ENCODE assay signal across 8 mouse cellular contexts in the genomic region with DNA sequence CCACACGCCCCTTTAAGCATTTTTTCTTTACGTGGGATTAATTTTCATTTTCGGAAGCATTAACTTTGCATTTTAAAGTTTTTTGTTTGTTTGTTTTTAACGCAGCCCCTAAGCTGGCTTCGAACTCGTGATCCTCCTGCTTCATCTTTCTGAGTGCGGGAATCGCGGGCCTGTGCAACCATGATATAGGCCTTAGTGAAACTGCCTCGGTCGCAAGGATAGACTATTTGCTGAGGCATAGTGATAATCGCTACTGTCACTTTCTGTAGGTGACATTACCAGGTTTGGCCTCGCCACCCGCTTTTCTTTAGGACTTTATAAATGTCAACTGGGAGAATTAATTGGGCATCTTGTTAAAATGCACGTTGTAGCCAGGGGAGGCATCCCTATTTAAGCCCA. TPM values are rescaled to one million over a fixed set of nuclear protein-coding genes. Genes with fewer than 3 reads are reported as not detected.
A peak's percentile ranks its signal among the peaks of the same experiment; 100 is the strongest.
DNase-seq lines count a peak whose midpoint lies in the region; ATAC-seq and TF ChIP-seq lines count a peak whose summit lies in the region.

No protein-coding gene starts in this region.

- no peak for TF ChIP-seq CTCF in heart, adult 2 months (IDR thresholded peaks at IDR 0.05)
- TF ChIP-seq CTCF in CH12.LX (conservative IDR thresholded peaks at IDR 0.05 in 1 of 2, IDR thresholded peaks at IDR 0.05 in 1 of 2; ENCODE audit: low read depth in 2 of 2, low read length in 2 of 2), result no peak

- TF ChIP-seq EP300 in heart, adult 2 months (IDR thresholded peaks at IDR 0.05; ENCODE audit: insufficient read depth, low read depth, low read length), result no peak
- TF ChIP-seq EP300 in CH12.LX (IDR thresholded peaks at IDR 0.05; ENCODE audit: low read length), result no peak

- no peak for ATAC-seq in forebrain, embryonic 11.5 days (replicated peaks; ENCODE audit: low FRiP score)
- ATAC-seq in liver, embryonic 13.5 days (ENCODE audit: low read depth), result no peak
- no peak for ATAC-seq in inflammation-experienced regulatory T-cells, adult 6 months

- H3K9me3 ChIP-seq in CH12.LX (replicated peaks; ENCODE audit: low read length), result no peaks in the 10 kb centered on the region
- H3K9me3 ChIP-seq in forebrain, embryonic 11.5 days (ENCODE audit: control insufficient read depth, low read length), result no peaks in the 10 kb centered on the region
- H3K9me3 ChIP-seq in liver, embryonic 13.5 days (replicated peaks), result no peaks in the 10 kb centered on the region

- no peak for DNase-seq in heart, adult 2 months
- no peak for DNase-seq in heart, postnatal 36 days
- DNase-seq in CH12.LX (ENCODE audit: extremely low read depth), result peak; percentile 24
- DNase-seq in forebrain, embryonic 11.5 days (ENCODE audit: low spot score), result no peak
- no peak for DNase-seq in liver, embryonic 13.5 days
- DNase-seq in left cerebral cortex, adult 8-10 months (ENCODE audit: low spot score in 2 of 2), result no peak
- DNase-seq in cerebellum, postnatal 36 days, result no peak

- no peak for TF ChIP-seq POLR2A in heart, adult 2 months (IDR thresholded peaks at IDR 0.05; ENCODE audit: insufficient read depth, low read depth, low read length)
- TF ChIP-seq POLR2A in CH12.LX (IDR thresholded peaks at IDR 0.05; ENCODE audit: low read depth, low read length), result no peak

- no peak for TF ChIP-seq RAD21 in CH12.LX (IDR thresholded peaks at IDR 0.05; ENCODE audit: low read depth, low read length)

- 8% methylated on average over 15 of the region's 15 CpGs for WGBS in heart, adult 2 months
- 9% methylated on average over 15 of the region's 15 CpGs for WGBS in forebrain, embryonic 11.5 days
- 5% methylated on average over 15 of the region's 15 CpGs for WGBS in liver, embryonic 13.5 days (ENCODE audit: insufficient replicate concordance)

- peaks cover 2% of the 10 kb centered on the region for H3K4me1 ChIP-seq in heart, adult 2 months (ENCODE audit: control insufficient read depth, insufficient read depth, low read length)
- H3K4me1 ChIP-seq in CH12.LX (ENCODE audit: control insufficient read depth in 1 of 2, insufficient read depth in 2 of 2), result peaks cover 0 to 22% of the 10 kb centered on the region in 2 experiments; a peak in 3 of 4 replicates
- H3K4me1 ChIP-seq in forebrain, embryonic 11.5 days (replicated peaks; ENCODE audit: control insufficient read depth, insufficient read depth, low read length), result no peaks in the 10 kb centered on the region; the same call in 1 of the 2 replicates
- peaks cover 67% of the 10 kb centered on the region for H3K4me1 ChIP-seq in liver, embryonic 13.5 days (replicated peaks)

- peak overlapping the region; percentile 83; the same call in 1 of the 2 replicates for H3K4me2 ChIP-seq in CH12.LX (ENCODE audit: insufficient read depth, low read depth, poor library complexity, severe bottlenecking)
- peak overlapping the region; percentile 53 for H3K4me2 ChIP-seq in forebrain, embryonic 11.5 days (ENCODE audit: low read depth, low read length, severe bottlenecking)
- peak overlapping the region; percentile 85 for H3K4me2 ChIP-seq in liver, embryonic 13.5 days

- intact Hi-C loops in heart, adult 2 months (cut with DNase I), result loop anchor here (5.0 kb wide), 1 partner anchor 151 kb away; no protein-coding TSS in a partner anchor
- intact Hi-C loops in heart, postnatal 36 days (cut with DNase I), result no loop called here

- H3K9ac ChIP-seq in heart, adult 2 months (ENCODE audit: low read depth, low read length), result peak overlapping the region; percentile 91
- peak overlapping the region; percentile 78 for H3K9ac ChIP-seq in CH12.LX (ENCODE audit: insufficient read depth, low read depth)
- peak overlapping the region; percentile 80 for H3K9ac ChIP-seq in forebrain, embryonic 11.5 days (ENCODE audit: low read length)
- peak overlapping the region; percentile 95 for H3K9ac ChIP-seq in liver, embryonic 13.5 days

- dilution Hi-C loops in CH12.LX (cut with MboI; ENCODE audit: extremely low pct_ligation_motif_present, extremely low pct_unique_long_range_greater_than_20kb, low sequenced_read_pairs), result no loop called here

- H3K4me3 ChIP-seq in heart, adult 2 months, result peak overlapping the region; percentile 79
- peak overlapping the region; percentile 69 to 95 (median 87) for H3K4me3 ChIP-seq in CH12.LX (replicated peaks in 1 of 3; ENCODE audit: low read depth in 2 of 3, low read length in 2 of 3, poor library complexity in 1 of 3)
- H3K4me3 ChIP-seq in forebrain, embryonic 11.5 days (ENCODE audit: low read depth, low read length), result peak overlapping the region; percentile 66
- peak overlapping the region; percentile 91 for H3K4me3 ChIP-seq in liver, embryonic 13.5 days (replicated peaks)

- in situ Hi-C loops in CH12.LX (cut with MboI; ENCODE audit: low pct_ligation_motif_present, low pct_unique_long_range_greater_than_20kb, low sequenced_read_pairs), result loop anchor here (5.0 kb wide), 1 partner anchor 36 kb away; no protein-coding TSS in a partner anchor

- H3K79me2 ChIP-seq in heart, adult 2 months (replicated peaks; ENCODE audit: control insufficient read depth, insufficient read depth, low read length), result peaks cover 1% of the 10 kb centered on the region
- H3K79me2 ChIP-seq in CH12.LX (replicated peaks; ENCODE audit: control insufficient read depth, extremely low read depth, insufficient read depth, poor library complexity, severe bottlenecking), result peaks cover 12% of the 10 kb centered on the region; the same call in 1 of the 2 replicates

- H3K36me3 ChIP-seq in heart, adult 2 months (ENCODE audit: control insufficient read depth, insufficient read depth, low read length), result no peaks in the 10 kb centered on the region
- H3K36me3 ChIP-seq in CH12.LX (replicated peaks in 1 of 2; ENCODE audit: control insufficient read depth in 1 of 2, insufficient read depth in 1 of 2, low read length in 1 of 2), result peaks cover 0 to 23% of the 10 kb centered on the region in 2 experiments
- no peaks in the 10 kb centered on the region for H3K36me3 ChIP-seq in forebrain, embryonic 11.5 days (ENCODE audit: control insufficient read depth, insufficient read depth, low read length)
- peaks cover 16% of the 10 kb centered on the region; the same call in 1 of the 2 replicates for H3K36me3 ChIP-seq in liver, embryonic 13.5 days

- H3K27me3 ChIP-seq in heart, adult 2 months (ENCODE audit: control insufficient read depth, insufficient read depth, low read length), result no peaks in the 10 kb centered on the region
- H3K27me3 ChIP-seq in CH12.LX (replicated peaks), result no peaks in the 10 kb centered on the region
- no peaks in the 10 kb centered on the region for H3K27me3 ChIP-seq in forebrain, embryonic 11.5 days (ENCODE audit: control insufficient read depth, insufficient read depth, low read length)
- H3K27me3 ChIP-seq in liver, embryonic 13.5 days, result no peaks in the 10 kb centered on the region

- H3K27ac ChIP-seq in heart, adult 2 months, result peak overlapping the region; percentile 77
- no peak overlapping the region for H3K27ac ChIP-seq in CH12.LX (ENCODE audit: insufficient read depth, low read depth)
- H3K27ac ChIP-seq in forebrain, embryonic 11.5 days (ENCODE audit: low read depth, low read length), result no peak overlapping the region
- H3K27ac ChIP-seq in liver, embryonic 13.5 days, result peak overlapping the region; percentile 80

TF ChIP-seq in CH12.LX, 34 proteins besides CTCF, POLR2A, EP300 and RAD21:
- no peak for TF ChIP-seq MEF2A (IDR thresholded peaks at IDR 0.05; ENCODE audit: borderline replicate concordance, low read depth, low read length)

RNA-seq across cellular contexts. Expression of a gene that starts 23.4 kb away (rescaled TPM):
- total RNA-seq in heart, adult 2 months (2021), result under 1 TPM; 0.52 to 0.65 TPM
- 1.5 and 2.0 TPM in 2 replicates for polyA plus RNA-seq in heart, adult 2 months (2012; rRNA removed)
- 1 to 10 TPM in 1 of 2 experiments, under 1 TPM in 1; 0.97 to 1.4 TPM for total RNA-seq in heart, postnatal 36 days (2021)
- total RNA-seq in CH12.LX (2012; rRNA removed), result 0.13 and 0.21 TPM in 2 replicates
- total RNA-seq in CH12.LX (2014; rRNA removed), result 0.21 TPM in 1 of 2 replicates, not detected in the other
- polyA plus RNA-seq in CH12.LX (2012; ENCODE audit: insufficient read length, low read depth), result 0.34 and 0.55 TPM in 2 replicates
- 1.1 and 1.9 TPM in 2 replicates for polyA plus RNA-seq in forebrain, embryonic 11.5 days (2014; fragmentation: Nextera tagmentation; extraction: Ambion mirVana)
- polyA plus RNA-seq in liver, embryonic 13.5 days (2015; fragmentation: Nextera tagmentation; extraction: Ambion mirVana), result 0.16 TPM in 1 of 2 replicates, not detected in the other
- polyA plus RNA-seq in inflammation-experienced regulatory T-cells, adult 6 months (2017; shearing (Covaris generic)), result 1 to 10 TPM in 2 of 3 experiments, under 1 TPM in 1; 0.74 to 4.2 (median 2.4) TPM
- total RNA-seq in left cerebral cortex, adult 8-10 months (2022), result 1 to 10 TPM; 2.3 to 6.6 (median 5.5) TPM

RNA-seq across cellular contexts. Expression of a gene that starts 46.0 kb away (rescaled TPM):
- not detected for total RNA-seq in heart, adult 2 months (2021)
- 0.61 and 0.97 TPM in 2 replicates for polyA plus RNA-seq in heart, adult 2 months (2012; rRNA removed)
- total RNA-seq in heart, postnatal 36 days (2021), result not detected
- total RNA-seq in CH12.LX (2012; rRNA removed) (not detected in 2 replicates), CH12.LX (2014; rRNA removed) (0.20 TPM in 1 of 2 replicates, not detected in the other)
- polyA plus RNA-seq in CH12.LX (2012; ENCODE audit: insufficient read length, low read depth), result not detected in 2 replicates
- not detected in 2 replicates for polyA plus RNA-seq in forebrain, embryonic 11.5 days (2014; fragmentation: Nextera tagmentation; extraction: Ambion mirVana)
- polyA plus RNA-seq in liver, embryonic 13.5 days (2015; fragmentation: Nextera tagmentation; extraction: Ambion mirVana), result 12.4 and 15.2 TPM in 2 replicates
- polyA plus RNA-seq in inflammation-experienced regulatory T-cells, adult 6 months (2017; shearing (Covaris generic)), result not detected
- not detected for total RNA-seq in left cerebral cortex, adult 8-10 months (2022)

RNA-seq across cellular contexts. Expression of a gene that starts 59.3 kb away (rescaled TPM):
- total RNA-seq in heart, adult 2 months (2021), result 10 to 100 TPM; 13.3 to 14.8 TPM
- 16.4 and 20.4 TPM in 2 replicates for polyA plus RNA-seq in heart, adult 2 months (2012; rRNA removed)
- total RNA-seq in heart, postnatal 36 days (2021), result 10 to 100 TPM; 14.1 to 18.3 TPM
- total RNA-seq in CH12.LX (2012; rRNA removed), result 35.5 and 37.9 TPM in 2 replicates
- total RNA-seq in CH12.LX (2014; rRNA removed), result 28.6 and 30.8 TPM in 2 replicates
- 38.0 and 46.2 TPM in 2 replicates for polyA plus RNA-seq in CH12.LX (2012; ENCODE audit: insufficient read length, low read depth)
- polyA plus RNA-seq in forebrain, embryonic 11.5 days (2014; fragmentation: Nextera tagmentation; extraction: Ambion mirVana), result 68.5 and 77.8 TPM in 2 replicates
- 76.0 and 76.3 TPM in 2 replicates for polyA plus RNA-seq in liver, embryonic 13.5 days (2015; fragmentation: Nextera tagmentation; extraction: Ambion mirVana)
- 10 to 100 TPM; 36.1 to 40.9 (median 39.8) TPM for polyA plus RNA-seq in inflammation-experienced regulatory T-cells, adult 6 months (2017; shearing (Covaris generic))
- 10 to 100 TPM; 24.3 to 36.7 (median 27.7) TPM for total RNA-seq in left cerebral cortex, adult 8-10 months (2022)

Comparison
In these comparisons a context has a peak if more than half of its experiments do, and no peak if none do; other contexts are left out.
1. H3K27ac ChIP-seq: peak in heart, adult 2 months (single experiment) and liver, embryonic 13.5 days (single experiment); none in CH12.LX (single experiment) and forebrain, embryonic 11.5 days (single experiment).
2. Peak in every context shown above with its lines, with median percentiles within 50 percentile points of each other: H3K4me3 ChIP-seq, H3K9ac ChIP-seq and H3K4me2 ChIP-seq.